Mouse (Mus musculus) kidney, adult 2 months (tissue): ENCODE measurements at regions not wholly inside any gene's neighbourhood (a gene's known extent, or its start where the extent isn't known, plus 50 kb on each side); places are given as distances from the start of the nearest gene placed in this dataset.

Experiments
- CTCF ChIP-seq: fragments of 200-500 bp; conservative IDR thresholded peaks from 2 replicates; pipeline ENCODE4 v1.5.1; 2011; ENCODE audit warnings: low read depth, mild to moderate bottlenecking, control low read depth, low read length, moderate library complexity, mixed read lengths; ENCODE audit not compliant: insufficient read depth, insufficient read length
- POLR2A ChIP-seq: fragments of 200-500 bp; IDR thresholded peaks from one replicate; pipeline ENCODE4 v1.6.1; 2011; ENCODE audit warnings: low read depth, low read length, control low read depth

DNA sequence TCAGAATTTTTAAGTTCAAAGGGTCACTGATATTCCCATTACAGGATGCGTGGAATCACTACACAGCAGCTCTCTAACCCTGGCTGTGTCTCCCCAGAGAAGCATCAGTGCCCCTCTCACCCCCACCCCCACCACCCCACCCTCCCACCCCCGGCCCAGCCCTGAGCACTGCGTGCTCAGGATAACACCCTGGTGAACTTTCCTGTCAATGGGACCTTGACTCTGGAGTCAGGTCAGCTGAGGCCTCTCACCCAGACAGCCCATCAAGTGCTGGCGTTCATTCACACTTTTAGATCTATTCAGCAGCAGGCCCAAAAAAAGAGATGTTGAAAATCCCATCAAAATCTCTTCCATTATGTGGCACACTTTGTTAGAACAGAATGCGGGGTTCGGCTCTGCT lies 148.6 kb upstream of the Lef1 start:
- TF ChIP-seq POLR2A (no peak), CTCF (no peak)
